Comparison of ENCODE assay signal across 11 mouse cellular contexts in genomic region chr2:31448756-31449440, GRCm38 (mm10). TPM values are rescaled to one million over a fixed set of nuclear protein-coding genes. Genes with fewer than 3 reads are reported as not detected.
A peak's percentile ranks its signal among the peaks of the same experiment; 100 is the strongest.
DNase-seq lines count a peak whose midpoint lies in the region; ATAC-seq lines count a peak whose summit lies in the region.
"Had no signal": no experiment of that assay in that cellular context is flagged by ENCODE, and none has a peak within 500 bp of the region (broad histone marks: within the 10 kb centered on the region; RNA-seq: fewer than 3 reads in every experiment).

No protein-coding gene starts in this region.

- H3K27ac ChIP-seq in forebrain, embryonic 10.5 days = peak overlapping the region; percentile 32; the same call in 1 of the 2 replicates
- H3K27ac ChIP-seq in forebrain, embryonic 11.5 days (ENCODE audit: low read depth, low read length) = no peak overlapping the region
- H3K27ac ChIP-seq in midbrain, embryonic 11.5 days (ENCODE audit: low read depth, low read length) = no peak overlapping the region
- no peak overlapping the region for H3K27ac ChIP-seq in midbrain, embryonic 10.5 days (replicated peaks)
- H3K27ac ChIP-seq in midbrain, embryonic 13.5 days = peak overlapping the region; percentile 60

- WGBS in forebrain, embryonic 10.5 days = 61% methylated on average over 3 of the region's 3 CpGs
- WGBS in forebrain, embryonic 11.5 days = 51% methylated on average over 3 of the region's 3 CpGs
- WGBS in midbrain, embryonic 11.5 days = 48% methylated on average over 3 of the region's 3 CpGs
- 55% methylated on average over 3 of the region's 3 CpGs for WGBS in midbrain, embryonic 10.5 days
- 42% methylated on average over 3 of the region's 3 CpGs for WGBS in midbrain, embryonic 13.5 days

- no peak for ATAC-seq in forebrain, embryonic 11.5 days (replicated peaks; ENCODE audit: low FRiP score)
- ATAC-seq in midbrain, embryonic 11.5 days (ENCODE audit: low FRiP score) = no peak
- ATAC-seq in midbrain, embryonic 13.5 days = peak; percentile 25; the same call in 1 of the 2 replicates
- no peak for ATAC-seq in erythroid progenitor cell, adult 5-6 weeks (replicated peaks; ENCODE audit: low FRiP score, poor library complexity, severe bottlenecking)
- ATAC-seq: inflammation-experienced regulatory T-cells, adult 6 months; Patski had no signal

- H3K36me3 ChIP-seq in forebrain, embryonic 10.5 days (replicated peaks) = no peaks in the 10 kb centered on the region
- no peaks in the 10 kb centered on the region for H3K36me3 ChIP-seq in forebrain, embryonic 11.5 days (ENCODE audit: control insufficient read depth, insufficient read depth, low read length)
- H3K36me3 ChIP-seq in midbrain, embryonic 11.5 days (ENCODE audit: control insufficient read depth, insufficient read depth, low read length) = no peaks in the 10 kb centered on the region
- no peaks in the 10 kb centered on the region for H3K36me3 ChIP-seq in midbrain, embryonic 10.5 days
- no peaks in the 10 kb centered on the region for H3K36me3 ChIP-seq in midbrain, embryonic 13.5 days

- peaks cover 59% of the 10 kb centered on the region for H3K4me1 ChIP-seq in forebrain, embryonic 10.5 days
- peaks cover 7% of the 10 kb centered on the region; the same call in 1 of the 2 replicates for H3K4me1 ChIP-seq in forebrain, embryonic 11.5 days (replicated peaks; ENCODE audit: control insufficient read depth, insufficient read depth, low read length)
- peaks cover 6% of the 10 kb centered on the region; the same call in 1 of the 2 replicates for H3K4me1 ChIP-seq in midbrain, embryonic 11.5 days (ENCODE audit: control insufficient read depth, insufficient read depth, low read length)
- H3K4me1 ChIP-seq in midbrain, embryonic 10.5 days = peaks cover 38% of the 10 kb centered on the region
- H3K4me1 ChIP-seq in midbrain, embryonic 13.5 days (replicated peaks) = peaks cover 28% of the 10 kb centered on the region

- H3K9me3 ChIP-seq in forebrain, embryonic 10.5 days = no peaks in the 10 kb centered on the region
- H3K9me3 ChIP-seq in forebrain, embryonic 11.5 days (ENCODE audit: control insufficient read depth, low read length) = no peaks in the 10 kb centered on the region
- H3K9me3 ChIP-seq in midbrain, embryonic 11.5 days (ENCODE audit: control insufficient read depth, low read length) = no peaks in the 10 kb centered on the region
- no peaks in the 10 kb centered on the region for H3K9me3 ChIP-seq in midbrain, embryonic 10.5 days (replicated peaks)
- no peaks in the 10 kb centered on the region for H3K9me3 ChIP-seq in midbrain, embryonic 13.5 days

- H3K4me2 ChIP-seq in forebrain, embryonic 11.5 days (ENCODE audit: low read depth, low read length, severe bottlenecking) = no peak overlapping the region
- H3K4me2 ChIP-seq in midbrain, embryonic 11.5 days = no peak overlapping the region
- H3K4me2 ChIP-seq in midbrain, embryonic 13.5 days (replicated peaks) = no peak overlapping the region
- H3K4me2 ChIP-seq: lung, embryonic 14.5 days had no signal

- H3K27me3 ChIP-seq in forebrain, embryonic 10.5 days (ENCODE audit: poor library complexity, severe bottlenecking) = peaks cover 17% of the 10 kb centered on the region
- no peaks in the 10 kb centered on the region for H3K27me3 ChIP-seq in forebrain, embryonic 11.5 days (ENCODE audit: control insufficient read depth, insufficient read depth, low read length)
- no peaks in the 10 kb centered on the region for H3K27me3 ChIP-seq in midbrain, embryonic 11.5 days (ENCODE audit: control insufficient read depth, insufficient read depth, low read length)
- H3K27me3 ChIP-seq in midbrain, embryonic 10.5 days (ENCODE audit: low read depth, poor library complexity, severe bottlenecking) = peaks cover 21% of the 10 kb centered on the region
- H3K27me3 ChIP-seq in midbrain, embryonic 13.5 days = peaks cover 17% of the 10 kb centered on the region
- H3K27me3 ChIP-seq: Patski had no signal

- H3K4me3 ChIP-seq in forebrain, embryonic 10.5 days = no peak overlapping the region
- no peak overlapping the region for H3K4me3 ChIP-seq in forebrain, embryonic 11.5 days (ENCODE audit: low read depth, low read length)
- no peak overlapping the region for H3K4me3 ChIP-seq in midbrain, embryonic 11.5 days (ENCODE audit: low read depth, low read length)
- no peak overlapping the region for H3K4me3 ChIP-seq in midbrain, embryonic 10.5 days
- no peak overlapping the region for H3K4me3 ChIP-seq in midbrain, embryonic 13.5 days (replicated peaks)

- no peak overlapping the region for H3K9ac ChIP-seq in forebrain, embryonic 11.5 days (ENCODE audit: low read length)
- H3K9ac ChIP-seq in midbrain, embryonic 11.5 days (ENCODE audit: low read length) = no peak overlapping the region
- no peak overlapping the region for H3K9ac ChIP-seq in midbrain, embryonic 13.5 days (replicated peaks)
- H3K9ac ChIP-seq: lung, embryonic 14.5 days had no signal

- no peak for DNase-seq in forebrain, embryonic 10.5 days (ENCODE audit: extremely low spot score, low spot score)
- no peak for DNase-seq in forebrain, embryonic 11.5 days (ENCODE audit: low spot score)
- DNase-seq in midbrain, embryonic 11.5 days (ENCODE audit: low spot score, missing footprints) = peak; percentile 41
- no peak for DNase-seq in midbrain, embryonic 10.5 days (ENCODE audit: low spot score)
- no peak for DNase-seq in thymus, adult 18-20 months
- DNase-seq in urinary bladder, adult 18-20 months (ENCODE audit: low spot score in 2 of 2) = no peak

RNA-seq across cellular contexts. Expression of gene Ass1, which starts 21.1 kb away (rescaled TPM):
- polyA plus RNA-seq in forebrain, embryonic 10.5 days (2016; fragmentation: Nextera tagmentation; extraction: Ambion mirVana) = 7.3 and 7.6 TPM in 2 replicates
- 3.3 and 6.8 TPM in 2 replicates for polyA plus RNA-seq in forebrain, embryonic 11.5 days (2014; fragmentation: Nextera tagmentation; extraction: Ambion mirVana)
- polyA plus RNA-seq in midbrain, embryonic 11.5 days (2014; fragmentation: Nextera tagmentation; extraction: Ambion mirVana) = 9.6 and 10.3 TPM in 2 replicates
- 11.4 and 13.3 TPM in 2 replicates for polyA plus RNA-seq in midbrain, embryonic 10.5 days (2016; fragmentation: Nextera tagmentation; extraction: Ambion mirVana)
- polyA plus RNA-seq in midbrain, embryonic 13.5 days (2015; fragmentation: Nextera tagmentation; extraction: Ambion mirVana) = 10.5 and 12.1 TPM in 2 replicates
- 5.0 and 15.1 TPM in 2 replicates for total RNA-seq in erythroid progenitor cell, adult 5-6 weeks (2015; ENCODE audit: low replicate concordance)
- 3.9 and 6.1 TPM in 2 replicates for total RNA-seq in erythroid progenitor cell, adult 5-6 weeks (2017; ENCODE audit: low replicate concordance)

Comparison
In these comparisons a context has a peak if more than half of its experiments do, and no peak if none do; other contexts are left out.
1. H3K27ac ChIP-seq: peak in forebrain, embryonic 10.5 days (single experiment) and midbrain, embryonic 13.5 days (single experiment); none in forebrain, embryonic 11.5 days (single experiment), midbrain, embryonic 11.5 days (single experiment) and midbrain, embryonic 10.5 days (single experiment).